Mouse (Mus musculus): ENCODE results near the gene Sgta.

- TF ChIP-seq CTCF (IDR thresholded peaks at IDR 0.05; ENCODE audit: low read depth, low read length) (no peak), POLR2A (IDR thresholded peaks at IDR 0.05; ENCODE audit: extremely low read depth, insufficient read depth, low read length) (no peak)
Observed at GRCm38 (mm10) chr10:81025639-81026275, 34.2 kb downstream of the Sgta start, which contains the start of gene Diras1.
